Mouse (Mus musculus) lung, postnatal 25 days (tissue): ENCODE results near the gene Phactr1.

Experiments
- DNase-seq: peaks from one replicate; pipeline ENCODE4 v3.0.0; 2022; ENCODE audit warnings: low spot score

Phactr1 gene

DNA sequence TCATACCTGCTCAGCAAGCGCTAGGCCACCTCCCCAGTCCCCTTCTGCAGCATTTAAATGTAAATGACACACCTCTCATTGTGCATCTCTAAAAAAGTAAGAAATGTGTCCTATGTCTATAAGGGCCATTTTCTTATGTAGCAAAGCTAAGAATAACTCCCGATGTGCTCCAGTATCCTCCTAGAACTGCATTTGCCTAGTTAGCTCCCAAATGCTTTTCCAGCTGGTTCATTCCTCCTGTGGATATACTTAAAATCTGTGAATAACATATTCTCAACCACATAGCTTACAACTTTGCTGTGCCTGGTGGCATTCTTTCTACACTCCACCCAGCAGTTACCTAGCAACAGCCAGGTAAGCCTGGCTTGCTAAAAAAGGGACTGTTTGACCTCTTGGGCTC lies 349.8 kb downstream of the Phactr1 start:
- no peak for DNase-seq

DNA sequence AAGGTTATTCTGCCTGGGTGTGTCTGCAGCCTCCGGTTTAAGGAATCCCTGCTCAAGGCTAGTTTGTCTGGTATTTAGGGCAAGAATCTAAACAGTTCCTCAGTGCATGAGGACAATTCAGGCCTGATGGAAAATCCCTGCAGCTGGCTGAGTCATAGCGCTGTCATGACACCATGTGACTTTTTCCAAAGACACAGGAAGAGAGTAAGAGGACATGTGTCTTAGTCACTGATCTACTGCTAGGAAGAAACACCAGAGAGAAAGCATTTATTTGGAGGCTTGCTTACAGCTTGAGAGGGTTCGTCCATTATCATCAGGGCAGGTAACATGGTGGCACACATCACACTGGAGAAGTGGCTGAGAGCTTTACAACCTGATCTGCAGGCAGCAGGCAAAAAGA lies 352.0 kb downstream of the Phactr1 start:
- DNase-seq: no peak

DNA sequence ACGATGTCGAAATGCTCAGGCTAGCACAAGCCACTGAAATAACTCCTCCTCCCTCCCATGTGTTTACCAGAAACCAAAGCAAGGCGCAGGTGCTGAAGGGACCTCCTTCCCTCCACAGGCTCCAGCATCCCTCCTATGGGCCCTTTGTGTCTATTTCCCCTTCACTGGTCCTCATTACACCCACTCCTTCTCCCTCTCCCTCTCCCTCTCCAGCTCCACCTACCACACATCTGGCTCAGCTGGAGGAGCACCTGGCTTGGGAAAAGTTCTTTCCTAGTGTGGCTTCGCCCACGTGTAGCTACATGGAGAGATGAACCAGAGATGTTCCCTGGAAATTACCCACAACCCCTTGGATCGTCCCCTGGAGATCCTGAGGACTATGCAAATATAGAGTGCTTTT lies 356.1 kb downstream of the Phactr1 start:
- no peak for DNase-seq

DNA sequence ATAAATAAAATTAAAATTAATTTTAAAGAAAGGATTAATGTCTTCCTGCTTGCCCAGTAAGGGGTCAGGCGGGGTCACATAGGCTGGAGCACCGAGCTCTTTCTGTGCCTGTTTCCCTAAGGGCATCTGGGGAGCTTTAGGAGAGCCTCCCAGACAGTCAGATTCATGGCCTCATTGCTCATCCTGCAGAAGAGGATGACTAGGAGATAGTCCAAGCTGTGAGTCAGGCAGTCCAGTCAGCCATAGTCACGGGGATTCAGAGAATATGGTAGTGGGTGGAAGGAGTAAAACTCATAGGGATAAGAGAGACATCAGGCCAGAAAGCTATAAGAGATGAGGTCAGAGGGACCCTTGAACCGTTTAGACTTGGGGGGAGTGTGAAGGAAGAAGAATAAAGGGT lies 362.3 kb downstream of the Phactr1 start:
- DNase-seq: no peak

DNA sequence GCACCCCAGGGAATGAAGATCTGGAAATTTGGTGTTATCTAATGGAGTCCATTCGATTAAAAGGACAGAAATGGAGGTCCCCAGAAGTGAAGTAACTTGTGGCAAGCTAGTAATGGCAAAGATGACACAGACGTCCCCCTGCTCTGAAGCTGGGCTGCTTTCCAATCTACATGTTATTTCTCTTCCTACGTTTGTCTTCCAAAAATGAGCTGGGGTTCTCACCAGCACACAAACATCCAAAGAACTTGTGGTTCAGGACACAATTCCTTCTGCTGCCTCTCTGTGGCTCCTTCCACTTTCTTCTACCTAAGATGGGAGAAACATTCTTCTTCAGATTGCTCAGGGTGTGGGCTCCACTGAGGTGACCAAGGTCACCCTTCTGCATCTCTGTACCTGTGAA lies 368.1 kb downstream of the Phactr1 start:
- no peak for DNase-seq

DNA sequence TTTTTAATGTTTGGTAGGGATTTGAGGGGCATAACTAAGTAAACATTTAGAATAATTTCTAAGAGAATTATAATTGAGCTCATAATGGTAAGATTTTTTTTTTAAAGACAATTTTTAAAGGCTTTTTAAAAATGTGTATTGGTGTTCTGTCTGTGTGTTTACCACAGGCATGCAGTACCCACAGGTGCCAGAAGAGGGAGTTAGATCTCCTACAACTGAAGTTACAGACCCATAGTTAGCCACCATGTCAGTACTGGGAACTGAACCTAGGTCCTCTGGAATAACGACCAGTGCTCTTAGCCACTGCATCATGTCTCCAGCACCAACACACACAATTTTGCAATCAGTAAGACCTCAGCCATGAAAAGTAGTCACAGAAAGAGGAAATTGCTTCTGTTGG lies 372.8 kb downstream of the Phactr1 start:
- DNase-seq: no peak

DNA sequence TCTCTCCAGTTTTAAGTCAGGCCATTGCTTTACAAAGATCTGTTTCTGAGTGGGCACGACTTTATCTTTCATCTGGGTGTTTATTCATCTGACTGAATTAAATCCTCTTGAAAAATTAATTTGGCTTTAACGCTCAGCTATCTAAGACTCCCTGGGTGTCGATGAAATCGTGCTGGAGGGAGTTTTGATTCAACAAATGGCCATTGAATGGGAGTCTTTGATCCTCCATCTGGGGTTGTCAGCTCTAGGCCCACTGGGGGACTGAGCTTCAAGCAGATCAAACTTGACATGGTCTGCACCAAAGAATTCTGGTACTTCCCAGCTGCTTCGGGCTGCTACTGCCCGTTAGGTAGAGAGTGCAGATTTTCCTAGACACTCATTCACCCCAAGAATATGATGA lies 374.7 kb downstream of the Phactr1 start:
- no peak for DNase-seq

DNA sequence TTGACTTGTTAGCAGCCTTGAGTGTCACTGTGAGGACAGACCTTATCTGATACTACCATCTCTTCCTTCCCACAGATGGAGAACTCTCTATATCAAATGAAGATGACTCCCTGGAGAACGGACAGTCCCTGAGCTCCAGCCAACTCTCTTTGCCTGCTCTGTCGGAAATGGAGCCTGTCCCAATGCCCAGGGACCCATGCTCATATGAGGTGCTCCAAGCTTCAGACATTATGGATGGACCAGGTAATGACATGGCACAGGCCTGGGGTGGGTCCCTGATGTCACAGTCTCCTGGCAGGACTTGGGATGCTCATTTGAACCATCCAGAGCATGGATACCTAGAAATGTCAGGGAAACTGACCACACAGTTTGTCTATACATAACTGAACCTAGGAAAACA lies 376.7 kb downstream of the Phactr1 start:
- no peak for DNase-seq

DNA sequence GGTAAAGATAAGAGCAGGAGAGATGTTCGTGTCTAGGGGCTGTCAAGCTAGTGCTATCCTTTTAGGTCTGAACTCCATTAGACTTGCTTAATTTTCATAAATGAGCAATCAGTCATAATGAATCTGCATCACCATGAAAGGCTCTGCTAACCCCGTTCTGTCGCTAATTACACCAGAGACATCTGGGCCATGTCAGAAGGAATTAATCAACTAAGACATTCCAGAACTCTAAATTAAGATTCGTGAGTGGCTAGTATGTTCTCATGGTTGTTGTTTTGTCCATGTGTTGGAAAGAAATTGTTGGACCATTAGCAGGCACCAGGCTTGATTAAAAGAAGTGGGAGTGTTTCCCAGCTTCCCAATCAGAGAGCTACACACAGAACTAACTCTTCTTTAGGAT lies 382.9 kb downstream of the Phactr1 start:
- peak; percentile 7 for DNase-seq

DNA sequence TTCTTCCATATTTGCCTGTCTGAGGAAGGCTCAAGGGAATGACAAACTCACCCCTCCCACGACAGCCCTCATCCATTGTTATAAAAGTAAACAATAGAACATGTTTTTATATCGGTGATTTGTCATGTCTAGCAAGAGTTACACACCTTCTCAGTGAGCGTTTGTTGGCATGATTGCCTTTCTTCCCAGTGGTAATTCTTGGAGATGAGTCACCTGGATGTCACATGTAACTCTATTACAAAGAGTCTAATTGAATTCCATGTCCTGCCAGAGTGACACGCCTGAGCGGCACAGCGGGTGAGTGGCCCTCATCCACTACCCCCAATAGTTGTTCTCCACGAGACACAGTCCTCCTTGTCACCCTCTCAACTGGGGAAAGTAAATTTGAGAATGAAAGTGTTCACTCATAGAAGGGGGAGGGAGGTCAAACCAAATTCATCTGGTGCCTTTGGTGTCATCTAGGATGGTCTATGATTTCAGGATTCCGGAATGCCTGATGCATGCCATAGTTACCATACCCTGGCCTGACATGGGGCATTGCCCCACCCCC lies 388.4 kb downstream of the Phactr1 start:
- DNase-seq: no peak

DNA sequence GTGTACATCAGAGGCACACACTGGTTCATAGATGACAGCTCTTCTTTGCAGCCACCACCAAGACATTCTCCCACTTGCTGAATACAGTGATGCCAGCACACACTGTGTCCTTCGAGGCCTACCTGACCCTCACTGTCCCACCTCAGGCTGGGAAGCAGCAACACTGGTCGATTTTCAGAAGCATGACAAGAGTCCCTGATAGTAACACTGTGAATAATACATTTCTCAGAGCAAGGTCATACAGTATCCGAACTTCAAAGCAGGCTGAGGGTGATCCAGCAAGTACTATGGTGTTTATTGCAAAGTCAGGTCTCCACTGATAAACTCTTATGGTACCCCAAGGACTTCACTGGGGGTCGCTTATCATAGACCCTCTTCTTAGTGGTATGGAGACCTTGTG lies 390.1 kb downstream of the Phactr1 start:
- DNase-seq: no peak

DNA sequence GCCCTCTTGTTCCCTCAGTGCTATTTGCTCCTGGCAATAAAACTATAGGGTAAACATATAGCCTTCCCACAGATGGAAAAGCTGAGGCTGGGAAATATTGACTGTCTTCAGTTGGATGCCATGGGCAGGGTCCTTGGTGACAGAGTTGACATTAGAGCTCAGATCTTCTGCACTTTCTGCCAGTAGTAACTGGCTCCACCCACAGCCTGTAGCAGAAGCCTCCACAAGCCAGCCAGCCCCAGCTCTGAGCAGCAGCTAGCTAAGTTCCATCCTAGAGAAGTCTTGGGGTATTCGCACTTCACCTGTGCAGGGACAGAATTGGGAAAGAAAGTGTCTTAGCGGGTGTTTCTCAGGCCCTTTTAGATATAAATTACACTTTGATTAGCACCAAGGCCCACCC lies 390.5 kb downstream of the Phactr1 start:
- DNase-seq: no peak

DNA sequence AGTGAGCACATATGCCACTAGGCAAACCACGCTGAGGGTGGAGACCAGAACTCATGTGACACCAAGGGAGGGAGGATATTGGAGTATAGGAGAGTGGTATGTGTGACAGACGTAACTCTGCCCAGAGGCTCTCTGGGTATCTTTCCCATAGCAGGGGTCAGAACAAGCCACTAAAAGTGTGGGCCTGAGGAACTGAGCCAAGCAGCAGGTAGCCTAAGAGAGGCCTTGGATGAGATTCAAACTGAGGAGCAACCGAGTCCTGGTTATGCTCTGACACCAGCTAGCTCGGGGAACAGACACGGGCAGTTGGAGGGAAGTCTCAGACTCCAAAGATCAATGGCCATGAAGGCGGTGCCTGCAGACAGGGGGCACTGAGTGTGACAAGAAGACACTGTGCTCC lies 395.0 kb downstream of the Phactr1 start:
- no peak for DNase-seq

DNA sequence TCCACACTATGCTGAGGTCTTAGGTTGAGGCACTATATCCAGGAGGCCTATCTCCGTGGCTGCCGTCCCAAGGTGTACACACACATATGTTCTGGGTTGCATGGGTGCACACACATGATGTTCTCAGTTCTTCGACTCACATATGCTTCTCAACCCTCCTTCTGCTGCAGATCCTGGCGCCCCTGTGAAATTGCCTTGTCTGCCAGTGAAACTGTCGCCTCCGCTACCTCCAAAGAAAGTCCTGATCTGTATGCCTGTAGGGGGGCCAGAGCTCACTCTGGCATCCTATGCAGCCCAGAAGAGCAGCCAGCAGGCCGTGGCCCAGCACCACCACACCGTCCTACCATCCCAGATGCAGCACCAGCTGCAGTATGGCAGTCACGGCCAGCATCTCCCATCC lies 397.1 kb downstream of the Phactr1 start:
- no peak for DNase-seq

DNA sequence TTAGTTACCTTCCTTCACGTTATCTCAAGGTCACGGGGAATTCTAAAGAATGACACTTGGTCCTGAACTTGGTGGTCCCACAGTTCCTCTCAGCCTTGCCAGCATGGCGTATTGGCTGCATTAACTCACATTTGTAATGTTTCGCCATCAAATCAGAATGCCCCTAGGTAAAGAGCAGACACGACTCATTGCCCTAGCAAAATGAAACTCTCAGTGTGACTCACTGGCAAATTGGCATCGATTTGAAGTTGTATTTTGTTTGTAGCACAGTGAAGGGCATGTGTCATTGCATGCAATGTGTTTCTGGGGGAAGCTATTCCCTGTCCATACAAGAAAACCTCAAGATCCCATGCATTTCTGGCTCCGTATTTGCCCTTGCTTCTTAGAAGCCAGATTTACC lies 404.8 kb downstream of the Phactr1 start:
- no peak for DNase-seq

DNA sequence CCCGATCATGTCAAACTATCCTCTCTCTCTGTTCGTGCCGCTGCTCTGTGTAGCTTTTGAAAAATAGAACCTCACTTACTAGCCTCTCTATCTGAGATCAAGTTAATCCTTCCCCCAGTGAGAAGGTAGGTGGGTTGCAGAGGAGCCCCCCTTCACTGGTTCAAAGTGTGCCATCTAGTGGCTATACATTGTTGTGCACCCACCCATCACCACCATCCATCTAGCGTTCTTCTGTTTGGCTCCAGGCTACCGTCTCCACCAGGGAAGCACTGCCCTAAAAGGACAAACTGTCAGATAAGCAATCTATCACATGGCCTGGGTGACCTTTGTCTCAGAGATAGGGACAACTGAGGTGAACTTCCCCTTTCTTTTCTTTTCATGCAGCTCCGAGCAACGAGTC lies 413.9 kb downstream of the Phactr1 start:
- peak; percentile 9 for DNase-seq

DNA sequence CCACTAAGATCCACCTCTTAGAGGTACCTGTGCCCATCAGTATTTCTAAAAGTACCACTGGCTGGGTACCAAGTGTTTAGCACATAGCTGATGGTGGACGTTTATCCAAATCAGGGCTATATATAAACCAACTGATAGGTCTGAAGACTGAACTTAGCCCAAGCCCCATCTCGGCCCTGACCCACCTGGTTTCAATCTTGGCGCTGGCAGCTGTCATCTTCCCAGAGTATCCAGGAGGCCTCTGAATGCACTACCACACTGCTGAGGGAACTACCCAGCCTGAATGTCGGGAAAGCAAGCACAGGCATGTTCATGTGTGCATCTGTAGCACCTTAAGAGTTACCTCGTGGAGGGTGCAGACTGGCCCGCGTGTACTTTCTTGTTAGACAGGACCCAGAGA lies 422.5 kb downstream of the Phactr1 start:
- DNase-seq: no peak

DNA sequence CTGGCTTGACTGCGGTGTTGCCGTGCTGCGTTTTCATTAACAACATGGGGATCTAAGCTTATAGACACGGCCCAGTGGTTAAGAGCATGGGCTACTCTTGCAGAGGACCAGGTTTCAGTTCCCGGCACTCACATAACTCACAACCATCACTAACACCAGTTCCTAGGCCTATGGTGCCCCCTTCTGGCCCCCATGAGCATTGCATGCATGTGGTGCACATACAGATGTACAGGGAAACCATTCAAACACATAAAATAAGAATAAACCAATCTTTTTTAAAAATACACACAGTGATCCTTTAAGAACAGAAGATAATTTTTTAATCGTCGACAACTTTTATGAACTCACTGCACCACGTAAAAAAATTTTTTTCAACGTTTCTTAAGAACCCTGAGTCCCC lies 424.1 kb downstream of the Phactr1 start:
- DNase-seq: no peak

DNA sequence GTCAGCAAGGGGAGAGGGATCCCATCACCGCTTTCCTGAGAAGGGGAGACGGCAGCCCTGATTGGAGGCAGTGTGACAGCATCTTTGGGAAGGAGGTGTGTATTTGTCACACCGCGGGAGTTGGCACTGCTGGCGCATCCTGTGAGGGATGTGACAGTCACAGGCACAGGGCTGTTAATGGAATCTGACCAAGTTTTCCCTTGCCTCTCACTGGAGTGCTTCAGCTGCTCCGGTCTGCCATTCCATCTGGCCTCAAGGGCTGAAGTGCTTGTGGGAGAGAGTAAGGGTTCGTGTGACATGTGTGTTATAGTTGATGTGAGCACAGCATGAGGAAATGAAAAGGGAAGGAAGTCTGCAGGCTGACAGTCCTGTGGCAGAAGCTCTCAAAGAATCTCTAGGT lies 431.9 kb downstream of the Phactr1 start:
- no peak for DNase-seq

DNA sequence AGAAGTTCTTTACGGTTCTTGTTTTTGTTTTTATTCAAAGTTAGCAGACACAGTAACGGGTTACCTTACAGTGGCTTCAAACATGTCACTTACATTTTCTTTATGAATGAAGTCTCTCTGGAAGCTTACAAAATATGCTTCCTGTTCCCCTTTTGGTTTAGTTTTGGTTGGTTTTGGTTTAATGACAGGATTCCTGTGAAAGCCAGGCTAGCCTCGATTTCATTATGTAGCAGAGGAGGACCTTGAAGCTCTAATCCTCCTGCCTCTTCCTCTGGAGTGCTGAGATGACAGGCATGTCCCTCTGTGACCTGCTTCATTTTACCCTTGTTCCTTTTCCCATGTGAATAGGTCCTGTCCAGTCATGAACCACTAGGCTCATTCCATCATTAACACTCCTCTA lies 432.3 kb downstream of the Phactr1 start:
- no peak for DNase-seq

DNA sequence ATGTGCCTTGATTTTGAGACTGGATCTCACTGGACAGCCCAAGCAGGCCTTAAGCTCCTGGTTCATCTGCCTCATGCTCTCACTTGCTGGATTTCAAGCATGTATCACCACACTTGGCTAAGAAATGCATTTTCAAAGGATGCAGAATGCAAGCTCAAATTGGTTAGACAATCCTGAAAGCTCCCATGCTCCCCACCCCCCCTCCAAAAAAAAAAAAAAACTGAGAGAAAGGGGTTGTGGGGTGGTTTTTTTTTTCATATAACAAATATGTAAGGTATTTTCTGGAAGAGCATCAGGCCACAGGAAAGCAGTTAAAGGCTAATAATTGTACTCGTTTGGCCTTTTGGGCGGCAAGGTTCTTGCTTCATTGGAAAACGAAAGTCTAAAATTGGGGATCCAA lies 432.7 kb downstream of the Phactr1 start:
- DNase-seq: no peak

DNA sequence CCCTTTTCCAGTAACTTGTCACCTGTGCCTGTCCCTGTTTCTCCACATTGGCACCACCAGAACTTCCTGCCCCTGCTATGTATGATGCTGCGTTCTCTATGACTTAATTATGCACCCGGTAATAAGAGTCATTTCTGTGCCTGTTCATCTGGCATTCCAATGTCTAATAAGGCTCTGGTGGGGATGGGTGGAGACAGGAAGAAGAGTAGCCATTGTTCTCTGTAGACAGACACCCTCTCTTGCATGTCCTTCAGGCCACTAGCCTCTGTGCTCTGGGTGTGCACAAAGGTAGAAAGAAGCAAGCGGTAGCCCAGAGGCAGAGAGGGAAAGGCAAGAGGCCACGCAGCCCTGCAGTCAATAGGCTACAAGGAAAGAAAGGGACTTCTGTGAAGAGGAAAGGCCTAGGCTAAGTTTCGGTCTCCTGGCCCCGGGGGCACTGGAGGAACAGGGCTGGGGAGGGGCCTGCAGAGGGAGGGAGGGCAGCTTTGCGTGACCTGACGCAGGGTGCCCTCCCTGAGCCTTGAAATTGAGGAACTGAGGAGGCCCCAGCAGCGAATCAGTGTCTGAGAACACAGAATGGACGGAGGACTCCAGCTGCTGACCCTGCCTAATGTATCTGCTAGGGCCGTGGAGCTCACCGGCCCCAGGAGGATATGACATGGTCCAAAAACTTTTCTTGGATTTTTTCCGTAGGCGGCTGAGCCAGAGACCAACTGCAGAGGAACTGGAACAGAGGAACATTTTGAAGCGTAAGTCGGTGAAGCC lies 442.1 kb downstream of the Phactr1 start:
- no peak for DNase-seq

DNA sequence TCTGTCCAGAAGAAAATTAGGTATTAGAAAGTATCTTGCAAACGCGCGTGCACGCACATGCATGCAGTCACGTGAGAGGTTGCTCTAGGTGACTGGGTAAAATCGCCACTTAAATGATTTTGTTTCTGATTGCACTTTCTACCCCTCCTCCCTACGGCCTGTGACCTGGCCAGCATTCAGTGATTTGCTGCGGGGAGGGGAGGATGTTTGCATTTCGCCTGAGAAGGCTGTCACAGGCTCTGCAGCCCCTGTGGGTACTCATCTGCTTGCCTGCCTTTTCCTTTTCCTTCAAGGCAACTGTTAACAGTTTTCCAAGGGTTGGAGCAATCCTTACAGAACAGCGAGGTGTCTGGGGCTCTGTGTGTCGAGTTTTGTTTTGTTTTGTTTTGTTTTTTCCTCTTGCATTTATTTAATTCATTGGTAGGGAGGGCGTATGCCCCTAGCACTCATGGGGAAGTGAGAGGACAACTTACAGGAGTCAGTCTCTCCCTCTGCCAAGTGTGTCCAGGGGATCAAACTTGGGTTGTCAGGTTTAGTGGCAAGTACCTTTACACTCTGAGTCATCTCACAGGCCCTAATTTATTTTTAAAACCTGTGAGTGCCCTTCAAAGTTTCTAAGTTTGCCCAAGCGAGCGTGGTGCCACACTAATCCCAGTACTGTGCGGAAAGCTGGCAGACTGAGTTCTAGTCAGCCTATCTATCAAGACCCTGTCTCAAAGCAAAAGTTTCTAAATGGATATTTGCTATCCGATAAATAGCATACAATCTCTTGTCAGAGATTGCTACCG lies 443.7 kb downstream of the Phactr1 start:
- DNase-seq: no peak

DNA sequence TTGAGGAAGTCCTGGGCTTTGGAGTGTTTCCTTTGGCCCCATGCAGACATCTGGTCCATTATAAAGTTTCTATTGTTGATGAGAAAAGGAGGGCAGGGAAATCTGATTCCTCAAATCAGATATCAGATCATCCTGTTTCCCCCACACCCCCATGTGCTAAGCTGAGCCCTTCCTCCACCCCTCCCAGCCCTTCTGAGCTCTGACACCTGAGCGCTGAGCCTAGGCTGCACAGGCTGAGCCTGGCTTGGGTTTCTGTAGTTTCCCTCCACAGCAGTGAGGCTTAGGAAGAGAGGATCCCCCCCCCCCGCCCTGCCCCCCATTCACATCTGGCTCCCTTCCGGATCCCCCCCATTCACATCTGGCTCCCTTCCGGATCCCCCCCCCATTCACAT lies 444.3 kb downstream of the Phactr1 start:
- DNase-seq: no peak
